Mouse (Mus musculus): ENCODE measurements around the gene Gm13691. TPM values are rescaled to one million over a fixed set of nuclear protein-coding genes. Genes with fewer than 3 reads are reported as not detected.
"Not testable (repeated sequence)": the region's sequence is repeated elsewhere in the genome, so short reads cannot be mapped to it uniquely, and the experiment has no call there.

The Gm13691 gene
- total RNA-seq, 2 experiments from 2014 or later: 1.2 to 1.3 TPM

GRCm38 (mm10) chr2:84023319-84023718 lies 33.0 kb downstream of the Gm13691 start:
- intact Hi-C loops (cut with DNase I): no loop called here
- DNase-seq (ENCODE audit: low spot score in 2 of 2): no peak

- intact Hi-C loops (cut with DNase I): no loop called here
- DNase-seq (ENCODE audit: low spot score in 2 of 2): no peak
Observed at GRCm38 (mm10) chr2:84025217-84025616, 34.9 kb downstream of the Gm13691 start.

- intact Hi-C loops (cut with DNase I): no loop called here
- DNase-seq (ENCODE audit: low spot score in 2 of 2): peak; percentile 36 to 49
Observed at GRCm38 (mm10) chr2:84032505-84032904, 42.2 kb downstream of the Gm13691 start.

- DNase-seq (ENCODE audit: low spot score in 2 of 2): no peak
- intact Hi-C loops (cut with DNase I): loop anchor here (2.0 kb wide), 1 partner anchor 393 kb away; no protein-coding TSS in a partner anchor
Observed at GRCm38 (mm10) chr2:84035997-84036396, 45.6 kb downstream of the Gm13691 start.

- no peak for DNase-seq (ENCODE audit: low spot score in 2 of 2)
- intact Hi-C loops (cut with DNase I): loop anchor here (2.0 kb wide), 1 partner anchor 391 kb away; no protein-coding TSS in a partner anchor
Observed at GRCm38 (mm10) chr2:84037304-84037703, 47.0 kb downstream of the Gm13691 start.

- DNase-seq (ENCODE audit: low spot score in 2 of 2): not testable (repeated sequence)
- intact Hi-C loops (cut with DNase I): loop anchor here (2.0 kb wide), 1 partner anchor 391 kb away; no protein-coding TSS in a partner anchor
Observed at GRCm38 (mm10) chr2:84037943-84038342, 47.6 kb downstream of the Gm13691 start.

GRCm38 (mm10) chr2:84039277-84039676 lies 48.9 kb downstream of the Gm13691 start:
- DNase-seq (ENCODE audit: low spot score in 2 of 2): no peak
- intact Hi-C loops (cut with DNase I): no loop called here

Other genes with a start within 250 kb of the Gm13691 start
- gene Fam171b, start 177.9 kb upstream of the Gm13691 start, total RNA-seq (2021): 100 to 1,000 TPM; 212 to 215 TPM
- gene Zswim2, start 49.3 kb upstream of the Gm13691 start, total RNA-seq (2021): not detected
- 1 to 10 TPM; 1.2 to 1.3 TPM for gene Gm13698, start 34.9 kb upstream of the Gm13691 start, total RNA-seq (2021)
- gene Gm13693, start 29.1 kb upstream of the Gm13691 start, total RNA-seq (2021): 1 to 10 TPM; 1.2 to 1.3 TPM
- 1 to 10 TPM in 1 of 2 experiments, not detected in 1; 1.3 TPM for gene Gm13695, start 23.2 kb upstream of the Gm13691 start, total RNA-seq (2021)
- 1 to 10 TPM; 1.2 to 1.3 TPM for gene Gm13696, start 17.4 kb upstream of the Gm13691 start, total RNA-seq (2021)
- 1 to 10 TPM; 1.2 to 1.3 TPM for gene Gm13694, start 11.6 kb upstream of the Gm13691 start, total RNA-seq (2021)
- gene Gm13697, start 5.8 kb upstream of the Gm13691 start, total RNA-seq (2021): 1 to 10 TPM; 1.2 to 1.3 TPM